Mouse (Mus musculus) liver, embryonic 13.5 days (tissue): ENCODE results near the gene Trip11. TPM values are rescaled to one million over a fixed set of nuclear protein-coding genes. Genes with fewer than 3 reads are reported as not detected.
A peak's percentile ranks its signal among the peaks of the same experiment; 100 is the strongest.

Experiments used
- ATAC-seq: fragments of 200-750 bp; cut with Nextera tagmentation; 2 replicates; pipeline ENCODE4 v1.8.0; 2017; ENCODE audit warnings: low read depth, mild to moderate bottlenecking, moderate number of reproducible peaks, moderate library complexity
- DNase-seq: peaks from one replicate; pipeline ENCODE4 v3.0.0; 2022
- H3K27ac ChIP-seq: fragments of 300-500 bp; sonication (generic); 2 replicates; pipeline ENCODE4 v1.5.1; 2015; ENCODE audit warnings: moderate library complexity, mild to moderate bottlenecking, inconsistent platforms
- H3K27me3 ChIP-seq: fragments of 300-500 bp; sonication (generic); 2 replicates; pipeline ENCODE4 v1.6.1; 2015; ENCODE audit warnings: mild to moderate bottlenecking, inconsistent platforms
- H3K36me3 ChIP-seq: fragments of 300-500 bp; sonication (generic); 2 replicates; pipeline ENCODE4 v1.6.1; 2015; ENCODE audit warnings: mild to moderate bottlenecking, inconsistent platforms
- H3K4me1 ChIP-seq: fragments of 300-500 bp; sonication (generic); replicated peaks from 2 replicates; pipeline ENCODE4 v1.6.1; 2015; ENCODE audit warnings: inconsistent platforms
- H3K4me2 ChIP-seq: fragments of 300-500 bp; sonication (generic); 2 replicates; pipeline ENCODE4 v1.6.1; 2015; ENCODE audit warnings: inconsistent platforms, mild to moderate bottlenecking, moderate library complexity
- H3K4me3 ChIP-seq: fragments of 300-500 bp; sonication (generic); replicated peaks from 2 replicates; pipeline ENCODE4 v1.5.1; 2015; ENCODE audit warnings: mild to moderate bottlenecking, inconsistent platforms
- H3K9ac ChIP-seq: fragments of 300-500 bp; sonication (generic); 2 replicates; pipeline ENCODE4 v1.6.1; 2015; ENCODE audit warnings: mild to moderate bottlenecking, inconsistent platforms
- H3K9me3 ChIP-seq: fragments of 300-500 bp; sonication (generic); replicated peaks from 2 replicates; pipeline ENCODE4 v1.6.1; 2016; ENCODE audit warnings: inconsistent platforms
- WGBS: fragments of 180-500 bp; shearing (Covaris S2); methylation state at CpG from one replicate; pipeline ENCODE4 v1.1.7; 2015; ENCODE audit not compliant: insufficient replicate concordance; 5-methylcytosine and 5-hydroxymethylcytosine counted together
- polyA plus RNA-seq: library from polyadenylated mRNA; unstranded; fragments of >200 nt; fragmentation: Nextera tagmentation; extraction: Ambion mirVana; gene quantifications from 2 replicates; pipeline ENCODE4 v1.2.1, GENCODE M21; 2015

Gene Trip11
- polyA plus RNA-seq, 1 experiment from 2014 or later = 9.0 TPM

GRCm38 (mm10) chr12:101818608-101819370, 94.3 kb downstream of the Trip11 start, which contains the start of gene Fbln5:
Gene Fbln5, minus strand, starts transcription at chr12:101819055.
- H3K27ac ChIP-seq = no peak within 1 kb of the TSS
- H3K4me1 ChIP-seq = peaks cover 8% of the 10 kb centered on the region; the same call in 1 of the 2 replicates
- H3K36me3 ChIP-seq = no peaks in the 10 kb centered on the region
- no peak for ATAC-seq
- H3K4me2 ChIP-seq = peak within 1 kb of the TSS; percentile 70
- peaks cover 43% of the 10 kb centered on the region for H3K27me3 ChIP-seq
- no peak within 1 kb of the TSS for H3K9ac ChIP-seq
- under 1% methylated on average over 46 of the region's 46 CpGs for WGBS
- peak within 1 kb of the TSS; percentile 48 for H3K4me3 ChIP-seq
- no peak for DNase-seq
- no peaks in the 10 kb centered on the region for H3K9me3 ChIP-seq

- Histone ChIP-seq H3K4me2 (peak overlapping the region; percentile 70), H3K4me3 (peak overlapping the region; percentile 48), H3K36me3 (no peaks in the 10 kb centered on the region), H3K27me3 (peaks cover 43% of the 10 kb centered on the region), H3K4me1 (peaks cover 8% of the 10 kb centered on the region; the same call in 1 of the 2 replicates), H3K9ac (no peak overlapping the region), H3K9me3 (no peaks in the 10 kb centered on the region), H3K27ac (no peak overlapping the region)
- ATAC-seq (no peak), DNase-seq (no peak)
- 30% methylated on average over 11 of the region's 11 CpGs for WGBS
These were observed 94.8 kb downstream of the Trip11 start for GRCm38 (mm10) chr12:101818246-101818607.

GRCm38 (mm10) chr12:101816810-101817209, 96.3 kb downstream of the Trip11 start:
- peaks cover 8% of the 10 kb centered on the region; the same call in 1 of the 2 replicates for H3K4me1 ChIP-seq
- H3K9ac ChIP-seq = no peak overlapping the region
- H3K27me3 ChIP-seq = peaks cover 43% of the 10 kb centered on the region
- H3K4me2 ChIP-seq = no peak overlapping the region
- no peak for DNase-seq
- 0 out of 2 replicates have a peak, but pooled peaks have one; percentile 38 for ATAC-seq
- no peak overlapping the region for H3K4me3 ChIP-seq
- no peaks in the 10 kb centered on the region for H3K9me3 ChIP-seq
- 31% methylated on average over 5 of the region's 5 CpGs for WGBS
- H3K36me3 ChIP-seq = no peaks in the 10 kb centered on the region
- H3K27ac ChIP-seq = no peak overlapping the region

- no peaks in the 10 kb centered on the region for H3K36me3 ChIP-seq
- WGBS = 68% methylated on average over 6 of the region's 6 CpGs
- peaks cover 4% of the 10 kb centered on the region; the same call in 1 of the 2 replicates for H3K4me1 ChIP-seq
- ATAC-seq (no peak), DNase-seq (no peak)
- no peak overlapping the region for H3K27ac ChIP-seq
- no peak overlapping the region for H3K4me2 ChIP-seq
- H3K9ac ChIP-seq = no peak overlapping the region
- no peak overlapping the region for H3K4me3 ChIP-seq
- H3K27me3 ChIP-seq = peaks cover 38% of the 10 kb centered on the region
- H3K9me3 ChIP-seq = no peaks in the 10 kb centered on the region
These were observed 97.3 kb downstream of the Trip11 start for GRCm38 (mm10) chr12:101815796-101816195.

GRCm38 (mm10) chr12:101814423-101814822, 98.6 kb downstream of the Trip11 start:
- DNase-seq (no peak), ATAC-seq (no peak)
- Histone ChIP-seq H3K4me3 (no peak overlapping the region), H3K36me3 (no peaks in the 10 kb centered on the region), H3K9ac (no peak overlapping the region), H3K27me3 (peaks cover 26% of the 10 kb centered on the region), H3K27ac (no peak overlapping the region), H3K9me3 (no peaks in the 10 kb centered on the region), H3K4me1 (peaks cover 4% of the 10 kb centered on the region; the same call in 1 of the 2 replicates), H3K4me2 (no peak overlapping the region)
- WGBS = 57% methylated on average over 2 of the region's 2 CpGs

- no peak overlapping the region for H3K27ac ChIP-seq
- ATAC-seq (no peak), DNase-seq (no peak)
- WGBS = 45% methylated on average over 6 of the region's 6 CpGs
- no peak overlapping the region for H3K4me3 ChIP-seq
- no peaks in the 10 kb centered on the region for H3K4me1 ChIP-seq
- H3K4me2 ChIP-seq = no peak overlapping the region
- H3K9me3 ChIP-seq = no peaks in the 10 kb centered on the region
- no peaks in the 10 kb centered on the region for H3K27me3 ChIP-seq
- H3K9ac ChIP-seq = no peak overlapping the region
- H3K36me3 ChIP-seq = no peaks in the 10 kb centered on the region
These were observed 101.9 kb downstream of the Trip11 start for GRCm38 (mm10) chr12:101811181-101811580.

DNA sequence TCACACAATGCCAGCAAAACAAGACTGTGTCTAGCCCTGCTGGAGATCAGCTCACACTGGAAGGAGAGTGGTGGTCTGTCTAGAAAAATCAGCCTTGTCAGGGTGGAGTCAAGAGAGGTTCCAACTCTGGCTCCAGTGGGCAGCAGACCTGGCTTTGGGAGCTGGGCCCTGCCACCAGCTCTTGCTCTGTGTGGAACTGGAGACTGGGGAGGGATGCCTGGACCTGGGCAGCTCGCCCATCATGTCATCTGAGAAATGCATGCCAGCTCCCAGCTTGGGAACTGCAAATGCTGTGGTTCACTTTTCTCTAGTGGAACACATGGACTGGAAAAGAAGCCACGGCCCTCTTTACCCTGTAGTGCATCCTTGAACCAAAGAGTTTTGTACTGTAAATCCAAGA, 102.6 kb downstream of the Trip11 start:
- Histone ChIP-seq H3K27me3 (no peaks in the 10 kb centered on the region), H3K4me3 (no peak overlapping the region), H3K4me1 (no peaks in the 10 kb centered on the region), H3K9me3 (no peaks in the 10 kb centered on the region), H3K27ac (no peak overlapping the region), H3K36me3 (no peaks in the 10 kb centered on the region), H3K9ac (no peak overlapping the region), H3K4me2 (no peak overlapping the region)
- ATAC-seq (no peak), DNase-seq (no peak)
- 22% methylated on average over 2 of the region's 2 CpGs for WGBS

- Histone ChIP-seq H3K4me1 (no peaks in the 10 kb centered on the region), H3K9me3 (no peaks in the 10 kb centered on the region), H3K4me2 (no peak overlapping the region), H3K27me3 (no peaks in the 10 kb centered on the region), H3K36me3 (no peaks in the 10 kb centered on the region), H3K4me3 (no peak overlapping the region), H3K9ac (no peak overlapping the region), H3K27ac (no peak overlapping the region)
- DNase-seq (no peak), ATAC-seq (no peak)
- WGBS = 58% methylated on average over 2 of the region's 2 CpGs
These were observed 105.7 kb downstream of the Trip11 start for GRCm38 (mm10) chr12:101807400-101807799.

- no peak overlapping the region for H3K27ac ChIP-seq
- no peaks in the 10 kb centered on the region for H3K9me3 ChIP-seq
- H3K4me2 ChIP-seq = no peak overlapping the region
- no peak overlapping the region for H3K4me3 ChIP-seq
- H3K36me3 ChIP-seq = no peaks in the 10 kb centered on the region
- no peak overlapping the region for H3K9ac ChIP-seq
- no peaks in the 10 kb centered on the region for H3K27me3 ChIP-seq
- 36% methylated on average over 3 of the region's 3 CpGs for WGBS
- no peak for ATAC-seq
- no peak for DNase-seq
- H3K4me1 ChIP-seq = no peaks in the 10 kb centered on the region
These were observed 110.6 kb downstream of the Trip11 start for GRCm38 (mm10) chr12:101802445-101802844.

GRCm38 (mm10) chr12:101801744-101802143, 111.3 kb downstream of the Trip11 start:
- ATAC-seq = no peak
- H3K36me3 ChIP-seq = no peaks in the 10 kb centered on the region
- no peak overlapping the region for H3K4me2 ChIP-seq
- H3K9me3 ChIP-seq = no peaks in the 10 kb centered on the region
- DNase-seq = no peak
- no peak overlapping the region for H3K9ac ChIP-seq
- no peak overlapping the region for H3K4me3 ChIP-seq
- 60% methylated on average over 5 of the region's 5 CpGs for WGBS
- no peaks in the 10 kb centered on the region for H3K27me3 ChIP-seq
- no peak overlapping the region for H3K27ac ChIP-seq
- no peaks in the 10 kb centered on the region for H3K4me1 ChIP-seq

GRCm38 (mm10) chr12:101801051-101801450, 112.0 kb downstream of the Trip11 start:
- no peaks in the 10 kb centered on the region for H3K4me1 ChIP-seq
- ATAC-seq = no peak
- H3K4me2 ChIP-seq = no peak overlapping the region
- no peak for DNase-seq
- no peaks in the 10 kb centered on the region for H3K36me3 ChIP-seq
- no peak overlapping the region for H3K4me3 ChIP-seq
- no peaks in the 10 kb centered on the region for H3K9me3 ChIP-seq
- 46% methylated on average over 3 of the region's 3 CpGs for WGBS
- H3K27me3 ChIP-seq = no peaks in the 10 kb centered on the region
- no peak overlapping the region for H3K9ac ChIP-seq
- no peak overlapping the region for H3K27ac ChIP-seq
